Mouse (Mus musculus) C2C12 (cell line): Measurements from ENCODE around the gene Slc37a4.
"Not testable (repeated sequence)": the region's sequence is repeated elsewhere in the genome, so short reads cannot be mapped to it uniquely, and the experiment has no call there.

Experiments
- CEBPB ChIP-seq: IDR thresholded peaks from one replicate; pipeline ENCODE4 v1.6.1; 2011; ENCODE audit warnings: low read depth, mild to moderate bottlenecking, control low read depth, moderate library complexity
- CTCF ChIP-seq: IDR thresholded peaks from one replicate; pipeline ENCODE4 v1.5.1; 2011; ENCODE audit not compliant: control insufficient read depth, insufficient read depth, insufficient read length
- FOSL1 ChIP-seq: IDR thresholded peaks from one replicate; pipeline ENCODE4 v1.8.0; 2011; ENCODE audit warnings: mild to moderate bottlenecking, low read length; ENCODE audit not compliant: poor library complexity, insufficient read depth, severe bottlenecking
- MAX ChIP-seq: IDR thresholded peaks from one replicate; pipeline ENCODE4 v1.6.1; 2011; ENCODE audit warnings: mild to moderate bottlenecking, control low read depth
- MYOD1 ChIP-seq: IDR thresholded peaks from one replicate; pipeline ENCODE4 v1.6.1; 2011; ENCODE audit warnings: low read depth; ENCODE audit not compliant: control insufficient read depth, insufficient read length
- MYOG ChIP-seq: IDR thresholded peaks from one replicate; pipeline ENCODE4 v1.6.1; 2011; ENCODE audit not compliant: control insufficient read depth, insufficient read length; ENCODE audit errors: extremely low read depth
- USF1 ChIP-seq: IDR thresholded peaks from one replicate; pipeline ENCODE4 v1.6.1; 2011; ENCODE audit warnings: low read depth, mild to moderate bottlenecking, control low read depth, moderate library complexity

GRCm38 (mm10) chr9:44408693-44409092, 12.0 kb downstream of the Slc37a4 start:
- not testable (repeated sequence) for TF ChIP-seq MYOG, CTCF, USF1, MAX, FOSL1, MYOD1, CEBPB
